Mouse (Mus musculus) lung, embryonic 14.5 days (tissue): Measurements from ENCODE around the gene Trim38. TPM values are rescaled to one million over a fixed set of nuclear protein-coding genes. Genes with fewer than 3 reads are reported as not detected.
A peak's percentile ranks its signal among the peaks of the same experiment; 100 is the strongest.
"Not testable (repeated sequence)": the region's sequence is repeated elsewhere in the genome, so short reads cannot be mapped to it uniquely, and the experiment has no call there.

Experiments used
- ATAC-seq: fragments of 200-750 bp; cut with Nextera tagmentation; 2 replicates; pipeline ENCODE4 v1.8.0; 2017; ENCODE audit warnings: mild to moderate bottlenecking, moderate TSS enrichment, moderate library complexity; ENCODE audit not compliant: insufficient read depth
- DNase-seq: peaks from one replicate; pipeline ENCODE4 v3.0.0-alpha.2; 2015
- H3K27ac ChIP-seq: fragments of 300-500 bp; sonication (generic); 2 replicates; pipeline ENCODE4 v1.5.1; 2014; ENCODE audit warnings: low read depth, mild to moderate bottlenecking, moderate library complexity
- H3K27me3 ChIP-seq: fragments of 300-500 bp; sonication (generic); 2 replicates; pipeline ENCODE4 v1.6.1; 2014; ENCODE audit warnings: low read length, control low read depth; ENCODE audit not compliant: insufficient read depth
- H3K36me3 ChIP-seq: fragments of 300-500 bp; sonication (generic); 2 replicates; pipeline ENCODE4 v1.6.1; 2014; ENCODE audit warnings: control low read depth; ENCODE audit not compliant: insufficient read depth
- H3K4me1 ChIP-seq: fragments of 300-500 bp; sonication (generic); 2 replicates; pipeline ENCODE4 v1.6.1; 2014; ENCODE audit warnings: antibody characterized with exemption, control low read depth; ENCODE audit not compliant: insufficient read depth
- H3K4me2 ChIP-seq: fragments of 300-500 bp; sonication (generic); 2 replicates; pipeline ENCODE4 v1.6.1; 2014; ENCODE audit warnings: mild to moderate bottlenecking
- H3K4me3 ChIP-seq: fragments of 300-500 bp; sonication (generic); 2 replicates; pipeline ENCODE4 v1.5.1; 2014; ENCODE audit warnings: low read depth, low read length
- H3K9ac ChIP-seq: fragments of 300-500 bp; sonication (generic); 2 replicates; pipeline ENCODE4 v1.6.1; 2014
- H3K9me3 ChIP-seq: fragments of 300-500 bp; sonication (generic); 2 replicates; pipeline ENCODE4 v1.6.1; 2016; ENCODE audit warnings: low read depth, low read length, control low read depth
- CTCF ChIP-seq: IDR thresholded peaks from 2 replicates; pipeline ENCODE4 v1.5.1; 2016; ENCODE audit warnings: antibody characterized with exemption, low read depth
- WGBS: fragments of 180-500 bp; shearing (Covaris S2); extraction: QIAGEN DNeasy Blood & Tissue Kit; methylation state at CpG from one replicate; pipeline ENCODE4 v1.1.7; 2014; 5-methylcytosine and 5-hydroxymethylcytosine counted together
- polyA plus RNA-seq: library from polyadenylated mRNA; unstranded; fragments of >200 nt; fragmentation: Nextera tagmentation; extraction: Ambion mirVana; gene quantifications from 2 replicates; pipeline ENCODE4 v1.2.1, GENCODE M21; 2014

The Trim38 gene
- polyA plus RNA-seq, 1 experiment from 2014 or later: not detected

DNA sequence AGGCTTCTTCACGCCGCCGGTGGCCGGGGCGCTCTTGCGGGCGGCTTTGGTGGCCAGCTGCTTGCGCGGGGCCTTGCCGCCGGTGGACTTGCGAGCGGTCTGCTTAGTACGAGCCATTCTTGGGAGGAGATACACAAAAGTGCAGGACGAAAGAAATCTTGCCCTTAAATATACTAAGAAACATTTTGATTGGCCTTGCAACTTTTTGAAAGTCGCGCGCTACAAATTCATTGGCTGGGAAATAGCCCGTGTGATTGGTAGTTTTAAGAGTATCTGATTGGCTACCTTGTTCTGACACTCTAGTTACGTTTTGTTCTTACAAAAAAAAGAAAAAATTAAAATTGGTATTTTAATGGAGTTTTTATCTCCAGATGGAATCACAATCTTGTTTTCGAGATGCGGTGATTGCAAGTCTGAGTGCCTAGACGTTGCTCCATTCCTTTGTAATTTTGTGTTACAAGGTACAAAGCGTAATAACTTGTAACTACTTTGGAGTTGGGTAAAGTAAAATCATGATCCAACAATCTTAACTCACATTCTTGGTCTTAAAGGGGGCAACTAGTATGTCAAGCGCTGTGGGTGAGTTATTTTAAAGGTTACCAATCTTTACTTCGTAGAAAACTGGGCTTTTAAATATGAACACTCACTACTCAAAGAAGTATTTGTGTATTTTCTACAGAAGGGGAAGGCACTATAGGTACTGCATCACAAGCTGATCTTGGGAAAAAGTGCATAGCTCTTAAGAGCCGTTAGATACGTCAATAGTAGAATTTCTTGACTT is 24.1 kb upstream of the Trim38 start, which contains the start of gene Hist1h3c:
TSS of gene Hist1h3c (minus strand) at position 222 of the 781 bp plus-strand sequence.
- Histone ChIP-seq H3K9me3 (no peaks in the 10 kb centered on the region), H3K27ac (peak within 1 kb of the TSS; percentile 100), H3K4me2 (peak within 1 kb of the TSS; percentile 91), H3K36me3 (no peaks in the 10 kb centered on the region), H3K27me3 (no peaks in the 10 kb centered on the region), H3K4me3 (peak within 1 kb of the TSS; percentile 45), H3K4me1 (peaks cover 10% of the 10 kb centered on the region), H3K9ac (peak within 1 kb of the TSS; percentile 79)
- peak; percentile 98 for DNase-seq
- TF ChIP-seq CTCF: no peak
- peak; percentile 68 for ATAC-seq
- WGBS: under 1% methylated on average over 23 of the region's 28 CpGs

DNA sequence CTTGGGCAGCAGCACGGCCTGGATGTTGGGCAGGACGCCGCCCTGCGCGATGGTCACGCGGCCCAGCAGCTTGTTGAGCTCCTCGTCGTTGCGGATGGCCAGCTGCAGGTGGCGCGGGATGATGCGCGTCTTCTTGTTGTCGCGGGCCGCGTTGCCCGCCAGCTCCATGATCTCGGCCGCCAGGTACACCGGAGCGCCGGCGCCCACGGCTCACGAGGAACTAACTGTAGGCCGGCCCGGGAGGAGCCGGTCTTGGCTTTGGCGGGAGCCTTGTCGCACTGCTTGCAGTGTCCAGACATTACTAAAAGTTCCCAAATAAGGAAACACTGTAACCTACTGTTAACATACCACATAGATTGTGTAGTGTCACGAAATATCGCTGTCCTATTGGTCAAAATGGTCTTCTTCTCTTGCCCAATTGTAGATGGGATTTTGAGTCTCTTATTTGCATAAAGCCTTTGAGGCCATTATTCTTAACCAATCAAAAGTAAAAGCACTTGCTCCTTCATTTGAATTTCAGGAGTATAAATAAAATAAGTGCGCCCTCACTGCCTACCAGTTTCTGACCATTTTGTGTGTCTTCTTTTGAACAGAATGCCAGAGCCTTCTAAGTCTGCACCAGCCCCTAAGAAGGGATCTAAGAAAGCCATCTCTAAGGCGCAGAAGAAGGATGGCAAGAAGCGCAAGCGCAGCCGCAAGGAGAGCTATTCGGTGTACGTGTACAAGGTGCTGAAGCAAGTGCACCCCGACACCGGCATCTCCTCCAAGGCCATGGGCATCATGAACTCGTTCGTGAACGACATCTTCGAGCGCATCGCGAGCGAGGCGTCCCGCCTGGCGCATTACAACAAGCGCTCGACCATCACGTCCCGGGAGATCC is 23.3 kb upstream of the Trim38 start, which contains the start of gene Hist1h2bb:
TSS of gene Hist1h2bb (plus strand) at position 534 of the 880 bp plus-strand sequence.
- TF ChIP-seq CTCF: peak; percentile 5; the same call in 1 of the 2 replicates
- under 1% methylated on average over 35 of the region's 58 CpGs for WGBS

DNA sequence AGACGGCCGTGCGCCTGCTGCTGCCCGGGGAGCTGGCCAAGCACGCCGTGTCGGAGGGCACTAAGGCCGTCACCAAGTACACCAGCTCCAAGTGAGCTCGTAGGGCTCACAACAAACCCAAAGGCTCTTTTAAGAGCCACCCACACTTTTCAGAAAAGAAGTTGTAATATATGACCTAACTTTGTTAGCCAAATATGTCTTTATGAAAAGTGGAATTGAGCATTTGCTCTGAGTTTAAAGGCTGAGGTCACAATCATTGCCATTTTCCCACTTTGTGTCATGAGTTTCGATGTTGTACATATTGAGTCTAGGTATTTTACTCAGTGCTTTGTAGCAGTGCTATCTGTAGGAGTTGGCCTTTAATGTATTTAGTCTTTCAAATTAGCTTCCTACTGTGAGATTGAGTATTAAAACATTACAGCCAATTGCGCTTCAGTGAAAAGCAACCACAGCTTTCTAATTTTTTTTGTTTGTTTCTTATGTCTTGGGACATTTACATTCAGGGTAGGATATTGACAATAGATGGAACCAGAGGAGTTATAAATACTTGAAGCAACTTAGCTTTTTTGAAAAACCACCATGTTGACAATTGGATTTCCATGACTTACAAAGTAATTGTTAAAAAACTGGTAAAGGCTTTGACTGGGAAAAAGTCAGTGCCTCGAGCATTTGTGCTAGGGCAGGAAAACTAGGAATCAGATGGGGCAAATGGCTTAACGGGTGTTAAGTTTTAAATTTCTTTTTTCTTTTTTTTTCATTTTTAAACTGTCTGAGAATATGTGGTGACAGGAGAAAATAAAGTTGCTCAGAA is 22.4 kb upstream of the Trim38 start:
- H3K4me3 ChIP-seq: peak overlapping the region; percentile 45
- WGBS: 2% methylated on average over 10 of the region's 13 CpGs
- H3K9me3 ChIP-seq: no peaks in the 10 kb centered on the region
- DNase-seq (peak; percentile 73), ATAC-seq (no peak; the same call in 1 of the 2 replicates)
- H3K36me3 ChIP-seq: no peaks in the 10 kb centered on the region
- no peak for TF ChIP-seq CTCF
- H3K4me1 ChIP-seq: peaks cover 8% of the 10 kb centered on the region
- H3K9ac ChIP-seq: peak overlapping the region; percentile 62
- peak overlapping the region; percentile 100 for H3K27ac ChIP-seq
- peak overlapping the region; percentile 91 for H3K4me2 ChIP-seq
- H3K27me3 ChIP-seq: no peaks in the 10 kb centered on the region

More for the DNA sequence above, 23.3 kb upstream of the Trim38 start, which contains the start of gene Hist1h2bb:
- not testable (repeated sequence) for H3K9me3 ChIP-seq, H3K4me1 ChIP-seq, H3K36me3 ChIP-seq, H3K27me3 ChIP-seq
- H3K4me2 ChIP-seq: peak within 1 kb of the TSS; percentile 91
- H3K9ac ChIP-seq: peak within 1 kb of the TSS; percentile 79
- H3K27ac ChIP-seq: peak within 1 kb of the TSS; percentile 100
- DNase-seq (peak; percentile 93), ATAC-seq (peak; percentile 93)
- H3K4me3 ChIP-seq: peak within 1 kb of the TSS; percentile 45

DNA sequence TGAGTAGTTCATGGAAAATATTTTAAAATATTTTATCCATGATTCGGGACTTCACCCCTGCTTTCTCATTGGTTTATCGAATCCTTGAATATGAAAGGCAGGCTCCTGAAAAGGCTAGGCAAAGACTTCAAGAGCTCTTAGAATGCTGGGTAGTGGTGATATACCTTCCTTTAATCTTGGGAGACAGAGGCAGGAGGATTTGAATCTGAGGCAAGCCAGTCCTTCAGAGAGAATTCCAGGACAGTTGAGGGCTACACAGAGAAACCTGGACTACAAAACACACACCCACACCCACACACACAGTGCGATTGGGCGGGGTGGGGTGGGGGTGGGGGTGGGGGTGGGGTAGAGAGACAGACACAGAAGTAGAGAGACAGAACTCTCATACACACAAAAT is 21.8 kb upstream of the Trim38 start:
- Histone ChIP-seq H3K9me3 (no peaks in the 10 kb centered on the region), H3K27ac (peak overlapping the region; percentile 100), H3K4me1 (peaks cover 8% of the 10 kb centered on the region), H3K4me3 (peak overlapping the region; percentile 45), H3K4me2 (peak overlapping the region; percentile 91), H3K36me3 (no peaks in the 10 kb centered on the region), H3K27me3 (no peaks in the 10 kb centered on the region), H3K9ac (peak overlapping the region; percentile 62)
- DNase-seq (peak; percentile 64), ATAC-seq (no peak)
- WGBS: 6% methylated on average over 4 of the region's 4 CpGs
- no peak for TF ChIP-seq CTCF

DNA sequence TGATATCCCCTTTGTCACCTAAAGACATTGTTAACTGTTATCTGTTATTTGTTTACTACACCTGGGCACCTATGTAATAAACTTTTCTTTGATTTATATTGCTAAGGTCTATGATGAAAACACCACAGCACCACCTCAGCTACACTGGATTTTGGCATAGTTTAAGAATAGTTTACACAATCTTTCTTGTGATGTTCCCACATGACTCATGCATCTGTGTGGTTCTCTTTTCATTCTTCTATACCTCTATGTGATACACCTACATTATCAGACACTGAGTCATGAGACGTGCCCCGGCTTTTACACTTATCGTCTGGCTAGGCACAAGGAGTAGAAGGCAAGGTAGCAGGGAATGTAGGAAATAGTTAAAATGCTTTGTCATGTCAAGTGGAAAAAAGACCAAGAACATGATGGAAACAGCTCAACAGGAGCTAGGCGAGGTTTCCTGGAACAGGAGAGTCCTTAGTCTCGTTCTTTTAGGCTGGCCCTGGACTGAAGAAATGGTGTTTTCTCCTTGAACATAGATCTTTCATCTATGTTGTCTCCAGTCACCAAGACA is 20.1 kb upstream of the Trim38 start:
- no peak for ATAC-seq
- TF ChIP-seq CTCF: no peak
- Histone ChIP-seq H3K36me3 (no peaks in the 10 kb centered on the region), H3K4me3 (no peak overlapping the region), H3K4me1 (peaks cover 12% of the 10 kb centered on the region), H3K9me3 (no peaks in the 10 kb centered on the region), H3K4me2 (no peak overlapping the region), H3K27me3 (no peaks in the 10 kb centered on the region), H3K9ac (no peak overlapping the region), H3K27ac (peak overlapping the region; percentile 98)
- DNase-seq: no peak
- 90% methylated on average over 5 of the region's 5 CpGs for WGBS

DNA sequence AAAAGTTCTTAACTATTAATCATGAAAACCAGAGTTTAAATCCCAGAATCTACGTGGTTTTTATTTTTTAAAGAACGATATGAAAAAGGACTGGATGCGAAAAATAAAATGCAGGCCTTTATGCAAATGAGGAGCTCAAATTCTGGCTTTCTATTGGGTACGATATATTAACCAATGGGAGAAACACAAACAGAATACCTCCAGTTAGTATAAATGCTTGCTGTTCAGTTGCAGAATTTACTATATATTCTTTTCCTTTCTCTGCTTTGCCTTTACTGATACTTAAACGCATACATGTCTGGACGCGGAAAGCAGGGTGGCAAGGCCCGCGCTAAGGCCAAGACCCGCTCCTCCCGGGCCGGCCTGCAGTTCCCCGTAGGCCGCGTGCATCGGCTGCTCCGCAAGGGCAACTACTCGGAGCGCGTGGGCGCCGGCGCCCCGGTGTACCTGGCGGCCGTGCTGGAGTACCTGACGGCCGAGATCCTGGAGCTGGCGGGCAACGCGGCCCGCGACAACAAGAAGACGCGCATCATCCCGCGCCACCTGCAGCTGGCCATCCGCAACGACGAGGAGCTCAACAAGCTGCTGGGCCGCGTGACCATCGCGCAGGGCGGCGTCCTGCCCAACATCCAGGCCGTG is 18.8 kb upstream of the Trim38 start, which contains the start of gene Hist1h2ab:
TSS of gene Hist1h2ab (plus strand) at position 288 of the 639 bp plus-strand sequence.
- H3K4me3 ChIP-seq: peak within 1 kb of the TSS; percentile 41
- DNase-seq: peak; percentile 92
- peak within 1 kb of the TSS; percentile 98 for H3K27ac ChIP-seq
- H3K4me1 ChIP-seq: peaks cover 12% of the 10 kb centered on the region
- H3K27me3 ChIP-seq, H3K9me3 ChIP-seq, H3K36me3 ChIP-seq: not testable (repeated sequence)
- H3K4me2 ChIP-seq: peak within 1 kb of the TSS; percentile 64
- ATAC-seq: peak; percentile 43
- H3K9ac ChIP-seq: peak within 1 kb of the TSS; percentile 56
- WGBS: under 1% methylated on average over 27 of the region's 47 CpGs
